Mouse (Mus musculus) lung, postnatal 10 days (tissue): ENCODE measurements around the gene Bfar.
A peak's percentile ranks its signal among the peaks of the same experiment; 100 is the strongest.
"Not testable (repeated sequence)": the region's sequence is repeated elsewhere in the genome, so short reads cannot be mapped to it uniquely, and the experiment has no call there.

ENCODE experiments used
- DNase-seq: peaks from one replicate; pipeline ENCODE4 v3.0.0; 2021

Gene Bfar

GRCm38 (mm10) chr16:13671685-13672385 lies at the start of gene Bfar, which contains the start of gene 3110001I22Rik:
Gene Bfar, plus strand, starts transcription at chr16:13671858.
Gene 3110001I22Rik, plus strand, starts transcription at chr16:13671929.
- peak; percentile 93 for DNase-seq

GRCm38 (mm10) chr16:13628345-13628744 lies 43.3 kb upstream of the Bfar start:
- DNase-seq = peak; percentile 27

- DNase-seq = not testable (repeated sequence)
Measured at GRCm38 (mm10) chr16:13638198-13638597, 33.5 kb upstream of the Bfar start.

- DNase-seq = no peak
Measured at GRCm38 (mm10) chr16:13639508-13639907, 32.1 kb upstream of the Bfar start.

- peak; percentile 33 for DNase-seq
Measured at GRCm38 (mm10) chr16:13640064-13640463, 31.6 kb upstream of the Bfar start.

- no peak for DNase-seq
Measured at GRCm38 (mm10) chr16:13644474-13644873, 27.2 kb upstream of the Bfar start.

GRCm38 (mm10) chr16:13645930-13646329 lies 25.7 kb upstream of the Bfar start:
- no peak for DNase-seq

- no peak for DNase-seq
Measured at GRCm38 (mm10) chr16:13658886-13659285, 12.8 kb upstream of the Bfar start.

GRCm38 (mm10) chr16:13660736-13661135 lies 10.9 kb upstream of the Bfar start:
- no peak for DNase-seq

GRCm38 (mm10) chr16:13667878-13668343 lies 3.7 kb upstream of the Bfar start, which contains the start of gene Parn:
Gene Parn, minus strand, starts transcription at chr16:13668170.
- peak; percentile 96 for DNase-seq

- no peak for DNase-seq
Measured at GRCm38 (mm10) chr16:13668402-13669108, 3.1 kb upstream of the Bfar start.

GRCm38 (mm10) chr16:13669282-13669681 lies 2.4 kb upstream of the Bfar start:
- DNase-seq = no peak

GRCm38 (mm10) chr16:13670896-13671295 lies 762 bp upstream of the Bfar start:
- DNase-seq = not testable (repeated sequence)

GRCm38 (mm10) chr16:13672386-13672898 lies 784 bp downstream of the Bfar start:
- DNase-seq = peak; percentile 83

- DNase-seq = no peak
Measured at GRCm38 (mm10) chr16:13673114-13673513, 1.5 kb downstream of the Bfar start.

- DNase-seq = no peak
Measured at GRCm38 (mm10) chr16:13674511-13674910, 2.9 kb downstream of the Bfar start.

GRCm38 (mm10) chr16:13678601-13679319 lies 7.1 kb downstream of the Bfar start:
- no peak for DNase-seq

GRCm38 (mm10) chr16:13698998-13699397 lies 27.3 kb downstream of the Bfar start:
- no peak for DNase-seq

GRCm38 (mm10) chr16:13702184-13702583 lies 30.5 kb downstream of the Bfar start:
- peak; percentile 14 for DNase-seq

- no peak for DNase-seq
Measured at GRCm38 (mm10) chr16:13704676-13705075, 33.0 kb downstream of the Bfar start.

- no peak for DNase-seq
Measured at GRCm38 (mm10) chr16:13714910-13715309, 43.3 kb downstream of the Bfar start.

GRCm38 (mm10) chr16:13716821-13717553 lies 45.3 kb downstream of the Bfar start:
- DNase-seq = no peak
